Comparison of ENCODE assay signal across 8 mouse cellular contexts in genomic region chr8:109693146-109693900, GRCm38 (mm10). TPM values are rescaled to one million over a fixed set of nuclear protein-coding genes. Genes with fewer than 3 reads are reported as not detected.
DNase-seq lines count a peak whose midpoint lies in the region; ATAC-seq and TF ChIP-seq lines count a peak whose summit lies in the region.

Gene Ist1, minus strand, starts transcription at chr8:109693260.

- TF ChIP-seq CTCF in bone marrow, adult 2 months (IDR thresholded peaks at IDR 0.05; ENCODE audit: control insufficient read depth, insufficient read depth, low read length), result peak; percentile 24; the same call in 1 of the 2 replicates
- TF ChIP-seq CTCF in midbrain, postnatal 0 days (IDR thresholded peaks at IDR 0.05), result no peak

- peak within 1 kb of the TSS; percentile 73 for H3K27ac ChIP-seq in bone marrow, adult 2 months (ENCODE audit: control insufficient read depth, insufficient read depth, low read depth, low read length, poor library complexity)
- peak within 1 kb of the TSS; percentile 86 for H3K27ac ChIP-seq in embryonic facial prominence, embryonic 15.5 days (replicated peaks)
- peak within 1 kb of the TSS; percentile 70; the same call in 1 of the 2 replicates for H3K27ac ChIP-seq in limb, embryonic 14.5 days (replicated peaks; ENCODE audit: low read depth, low read length)
- peak within 1 kb of the TSS; percentile 81 for H3K27ac ChIP-seq in midbrain, postnatal 0 days (ENCODE audit: low read depth, low read length)

- peaks cover 6% of the 10 kb centered on the region for H3K4me1 ChIP-seq in bone marrow, adult 2 months (ENCODE audit: control insufficient read depth, insufficient read depth, low read length)
- H3K4me1 ChIP-seq in embryonic facial prominence, embryonic 15.5 days, result peaks cover 21% of the 10 kb centered on the region
- H3K4me1 ChIP-seq in limb, embryonic 14.5 days (ENCODE audit: control insufficient read depth, insufficient read depth, low read length), result peaks cover 24% of the 10 kb centered on the region
- H3K4me1 ChIP-seq in midbrain, postnatal 0 days (ENCODE audit: insufficient read depth, low read length), result peaks cover 19% of the 10 kb centered on the region

- no peaks in the 10 kb centered on the region for H3K9me3 ChIP-seq in embryonic facial prominence, embryonic 15.5 days (replicated peaks)
- no peaks in the 10 kb centered on the region for H3K9me3 ChIP-seq in limb, embryonic 14.5 days (ENCODE audit: control insufficient read depth, low read length)
- no peaks in the 10 kb centered on the region for H3K9me3 ChIP-seq in midbrain, postnatal 0 days (ENCODE audit: low read length)

- peak within 1 kb of the TSS; percentile 96 for H3K9ac ChIP-seq in embryonic facial prominence, embryonic 15.5 days
- peak within 1 kb of the TSS; percentile 94 for H3K9ac ChIP-seq in limb, embryonic 14.5 days (ENCODE audit: low read depth, low read length, severe bottlenecking)
- peak within 1 kb of the TSS; percentile 93 for H3K9ac ChIP-seq in midbrain, postnatal 0 days (replicated peaks; ENCODE audit: low read length, poor library complexity, severe bottlenecking)

- no peaks in the 10 kb centered on the region for H3K36me3 ChIP-seq in embryonic facial prominence, embryonic 15.5 days
- H3K36me3 ChIP-seq in limb, embryonic 14.5 days (ENCODE audit: control insufficient read depth, insufficient read depth, low read length), result no peaks in the 10 kb centered on the region; the same call in 1 of the 2 replicates
- H3K36me3 ChIP-seq in midbrain, postnatal 0 days (ENCODE audit: insufficient read depth, low read length), result no peaks in the 10 kb centered on the region

- peak; percentile 97 for ATAC-seq in embryonic facial prominence, embryonic 15.5 days (ENCODE audit: insufficient number of reproducible peaks, low FRiP score, low TSS enrichment, low read depth)
- peak; percentile 99 for ATAC-seq in limb, embryonic 14.5 days (ENCODE audit: low FRiP score, low read depth)
- peak; percentile 99 for ATAC-seq in midbrain, postnatal 0 days (ENCODE audit: low FRiP score)

- peak; percentile 98 for DNase-seq in 416B (ENCODE audit: low read depth)
- DNase-seq in heart, adult 8-10 months (ENCODE audit: low spot score), result peak; percentile 98
- DNase-seq in kidney, adult 9 months, result peak; percentile 99
- DNase-seq in limb, embryonic 14.5 days (ENCODE audit: low spot score), result peak; percentile 100
- DNase-seq in midbrain, postnatal 0 days (ENCODE audit: low spot score), result peak; percentile 100
- DNase-seq in spleen, postnatal 14 days (ENCODE audit: low spot score in 2 of 2), result peak; percentile 97 to 98

- under 1% methylated on average over 57 of the region's 57 CpGs for WGBS in bone marrow, adult 2 months
- WGBS in embryonic facial prominence, embryonic 15.5 days, result under 1% methylated on average over 57 of the region's 57 CpGs
- WGBS in limb, embryonic 14.5 days, result under 1% methylated on average over 56 of the region's 57 CpGs
- under 1% methylated on average over 57 of the region's 57 CpGs for WGBS in midbrain, postnatal 0 days

- TF ChIP-seq POLR2A in bone marrow, adult 2 months (IDR thresholded peaks at IDR 0.05; ENCODE audit: borderline replicate concordance, control insufficient read depth, low read depth, low read length), result peak; percentile 94
- peak; percentile 86 for TF ChIP-seq POLR2A in limb, embryonic 14.5 days (IDR thresholded peaks at IDR 0.05; ENCODE audit: borderline replicate concordance, extremely low read depth, insufficient read depth, insufficient read length)

- H3K4me2 ChIP-seq in embryonic facial prominence, embryonic 15.5 days (replicated peaks), result peak within 1 kb of the TSS; percentile 83
- H3K4me2 ChIP-seq in limb, embryonic 14.5 days (replicated peaks; ENCODE audit: low read depth, low read length, severe bottlenecking), result peak within 1 kb of the TSS; percentile 73
- H3K4me2 ChIP-seq in midbrain, postnatal 0 days (ENCODE audit: low read depth, low read length, poor library complexity, severe bottlenecking), result peak within 1 kb of the TSS; percentile 64

- H3K4me3 ChIP-seq in bone marrow, adult 2 months (replicated peaks; ENCODE audit: control insufficient read depth, low read depth, low read length), result peak within 1 kb of the TSS; percentile 96
- H3K4me3 ChIP-seq in embryonic facial prominence, embryonic 15.5 days (replicated peaks), result peak within 1 kb of the TSS; percentile 97
- H3K4me3 ChIP-seq in limb, embryonic 14.5 days (replicated peaks; ENCODE audit: low read length), result peak within 1 kb of the TSS; percentile 99
- peak within 1 kb of the TSS; percentile 88 for H3K4me3 ChIP-seq in midbrain, postnatal 0 days (ENCODE audit: low read depth, low read length)

- no peaks in the 10 kb centered on the region for H3K27me3 ChIP-seq in embryonic facial prominence, embryonic 15.5 days
- no peaks in the 10 kb centered on the region for H3K27me3 ChIP-seq in limb, embryonic 14.5 days (ENCODE audit: control insufficient read depth, insufficient read depth, low read length)
- no peaks in the 10 kb centered on the region for H3K27me3 ChIP-seq in midbrain, postnatal 0 days (ENCODE audit: insufficient read depth, low read length)

RNA-seq across cellular contexts. Expression of gene Ist1, which starts in this region (rescaled TPM):
- 45.9 and 55.7 TPM in 2 replicates for polyA plus RNA-seq in bone marrow, adult 2 months (2011; ENCODE audit: insufficient read depth, insufficient read length, low replicate concordance, missing spikeins)
- polyA plus RNA-seq in embryonic facial prominence, embryonic 15.5 days (2015; fragmentation: Nextera tagmentation; extraction: Ambion mirVana), result 153 TPM in 2 replicates
- 10 to 100 TPM; 33.9 to 41.2 (median 36.1) TPM for total RNA-seq in heart, adult 8-10 months (2022)
- polyA plus RNA-seq in limb, embryonic 14.5 days (2012; rRNA removed), result 109 and 113 TPM in 2 replicates
- polyA plus RNA-seq in limb, embryonic 14.5 days (2014; fragmentation: Nextera tagmentation; extraction: Ambion mirVana), result 149 and 153 TPM in 2 replicates
- 96.1 and 107 TPM in 2 replicates for total RNA-seq in midbrain, postnatal 0 days (2014; rRNA removed)
- polyA plus RNA-seq in midbrain, postnatal 0 days (2015; fragmentation: Nextera tagmentation; extraction: Ambion mirVana), result 109 and 110 TPM in 2 replicates

Comparison
In these comparisons a context has a peak if more than half of its experiments do, and no peak if none do; other contexts are left out.
1. Peak in every context shown above with its lines: DNase-seq, ATAC-seq, H3K4me3 ChIP-seq and H3K27ac ChIP-seq.